Mouse (Mus musculus) kidney, postnatal 0 days (tissue): ENCODE measurements around the gene Rab28. TPM values are rescaled to one million over a fixed set of nuclear protein-coding genes. Genes with fewer than 3 reads are reported as not detected.

Experiments
- ATAC-seq: fragments of 200-750 bp; cut with Nextera tagmentation; replicated peaks from 2 replicates; pipeline ENCODE4 v1.8.0; 2017; ENCODE audit warnings: low read depth, moderate number of reproducible peaks, moderate TSS enrichment, moderate library complexity; ENCODE audit not compliant: low FRiP score
- DNase-seq: peaks from one replicate; pipeline ENCODE4 v3.0.0-alpha.2; 2016; ENCODE audit warnings: low spot score
- H3K27ac ChIP-seq: fragments of 300-500 bp; sonication (generic); 2 replicates; pipeline ENCODE4 v1.5.1; 2014; ENCODE audit warnings: mild to moderate bottlenecking
- H3K27me3 ChIP-seq: fragments of 300-500 bp; sonication (generic); 2 replicates; pipeline ENCODE4 v1.6.1; 2014; ENCODE audit warnings: low read length, mixed read lengths; ENCODE audit not compliant: insufficient read depth
- H3K36me3 ChIP-seq: fragments of 300-500 bp; sonication (generic); 2 replicates; pipeline ENCODE4 v1.6.1; 2014; ENCODE audit warnings: low read length, mixed read lengths; ENCODE audit not compliant: insufficient read depth
- H3K4me1 ChIP-seq: fragments of 300-500 bp; sonication (generic); replicated peaks from 2 replicates; pipeline ENCODE4 v1.6.1; 2014; ENCODE audit warnings: antibody characterized with exemption, low read length, mixed read lengths; ENCODE audit not compliant: insufficient read depth
- H3K4me2 ChIP-seq: fragments of 300-500 bp; sonication (generic); 2 replicates; pipeline ENCODE4 v1.6.1; 2014; ENCODE audit warnings: mild to moderate bottlenecking, low read length, moderate library complexity, mixed read lengths
- H3K4me3 ChIP-seq: fragments of 300-500 bp; sonication (generic); replicated peaks from 2 replicates; pipeline ENCODE4 v1.5.1; 2014; ENCODE audit warnings: low read depth, low read length
- H3K9ac ChIP-seq: fragments of 300-500 bp; sonication (generic); 2 replicates; pipeline ENCODE4 v1.6.1; 2014; ENCODE audit warnings: low read depth, low read length
- H3K9me3 ChIP-seq: fragments of 300-500 bp; sonication (generic); replicated peaks from 2 replicates; pipeline ENCODE4 v1.6.1; 2016; ENCODE audit warnings: low read length, inconsistent platforms, mixed read lengths
- CTCF ChIP-seq: IDR thresholded peaks from 2 replicates; pipeline ENCODE4 v1.5.1; 2016; ENCODE audit warnings: antibody characterized with exemption, low read depth, mild to moderate bottlenecking, moderate library complexity
- WGBS: fragments of 180-500 bp; shearing (Covaris S2); extraction: QIAGEN DNeasy Blood & Tissue Kit; methylation state at CpG from one replicate; pipeline ENCODE4 v1.1.7; 2014; 5-methylcytosine and 5-hydroxymethylcytosine counted together
- polyA plus RNA-seq: library from polyadenylated mRNA; unstranded; fragments of >200 nt; fragmentation: Nextera tagmentation; extraction: Ambion mirVana; gene quantifications from 2 replicates; pipeline ENCODE4 v1.2.1, GENCODE M21; 2015

Rab28 gene
- polyA plus RNA-seq, 1 experiment from 2014 or later = 65.7 TPM

GRCm38 (mm10) chr5:41752721-41753120 lies 44.8 kb upstream of the Rab28 start:
- TF ChIP-seq CTCF = no peak
- no peaks in the 10 kb centered on the region; the same call in 1 of the 2 replicates for H3K9me3 ChIP-seq
- no peaks in the 10 kb centered on the region for H3K36me3 ChIP-seq
- H3K4me1 ChIP-seq = 0 out of 2 replicates have a peak, but pooled peaks cover 2% of the 10 kb centered on the region
- no peak overlapping the region for H3K27ac ChIP-seq
- DNase-seq = no peak
- 18% methylated on average over 4 of the region's 4 CpGs for WGBS
- no peak overlapping the region for H3K9ac ChIP-seq
- H3K4me3 ChIP-seq = no peak overlapping the region
- peaks cover 93% of the 10 kb centered on the region for H3K27me3 ChIP-seq
- no peak overlapping the region for H3K4me2 ChIP-seq
- ATAC-seq = no peak

- TF ChIP-seq CTCF = no peak
- DNase-seq = no peak
- peaks cover 56% of the 10 kb centered on the region for H3K27me3 ChIP-seq
- no peaks in the 10 kb centered on the region for H3K9me3 ChIP-seq
- H3K4me1 ChIP-seq = no peaks in the 10 kb centered on the region
- no peak overlapping the region for H3K9ac ChIP-seq
- no peak; the same call in 1 of the 2 replicates for ATAC-seq
- H3K27ac ChIP-seq = no peak overlapping the region
- H3K4me3 ChIP-seq = no peak overlapping the region
- no peaks in the 10 kb centered on the region for H3K36me3 ChIP-seq
- no peak overlapping the region for H3K4me2 ChIP-seq
- WGBS = 4% methylated on average over 14 of the region's 15 CpGs
Measured at GRCm38 (mm10) chr5:41744898-41745780, 37.2 kb upstream of the Rab28 start.

- H3K27ac ChIP-seq = no peak overlapping the region
- H3K36me3 ChIP-seq = no peaks in the 10 kb centered on the region
- no peak overlapping the region for H3K4me3 ChIP-seq
- 11% methylated on average over 7 of the region's 7 CpGs for WGBS
- ATAC-seq (no peak), DNase-seq (no peak)
- H3K9ac ChIP-seq = no peak overlapping the region
- H3K4me1 ChIP-seq = no peaks in the 10 kb centered on the region
- no peak overlapping the region for H3K4me2 ChIP-seq
- H3K27me3 ChIP-seq = peaks cover 48% of the 10 kb centered on the region
- H3K9me3 ChIP-seq = no peaks in the 10 kb centered on the region
- TF ChIP-seq CTCF = peak; percentile 16; the same call in 1 of the 2 replicates
Measured at GRCm38 (mm10) chr5:41744234-41744633, 36.3 kb upstream of the Rab28 start.

- ATAC-seq (no peak), DNase-seq (no peak)
- H3K36me3 ChIP-seq = no peaks in the 10 kb centered on the region
- no peak for TF ChIP-seq CTCF
- H3K9me3 ChIP-seq = no peaks in the 10 kb centered on the region
- no peak overlapping the region for H3K9ac ChIP-seq
- no peak overlapping the region for H3K4me3 ChIP-seq
- no peaks in the 10 kb centered on the region for H3K4me1 ChIP-seq
- H3K27me3 ChIP-seq = peaks cover 4% of the 10 kb centered on the region
- no peak overlapping the region for H3K27ac ChIP-seq
- 46% methylated on average over 6 of the region's 6 CpGs for WGBS
- no peak overlapping the region for H3K4me2 ChIP-seq
Measured at GRCm38 (mm10) chr5:41738817-41739216, 30.9 kb upstream of the Rab28 start.

GRCm38 (mm10) chr5:41737039-41737438 lies 29.1 kb upstream of the Rab28 start:
- ATAC-seq (no peak), DNase-seq (no peak)
- no peak overlapping the region for H3K4me2 ChIP-seq
- TF ChIP-seq CTCF = no peak
- no peak overlapping the region for H3K27ac ChIP-seq
- H3K9me3 ChIP-seq = no peaks in the 10 kb centered on the region
- H3K9ac ChIP-seq = no peak overlapping the region
- H3K4me3 ChIP-seq = no peak overlapping the region
- H3K27me3 ChIP-seq = peaks cover 2% of the 10 kb centered on the region; the same call in 1 of the 2 replicates
- H3K36me3 ChIP-seq = no peaks in the 10 kb centered on the region
- no peaks in the 10 kb centered on the region for H3K4me1 ChIP-seq
- WGBS = 49% methylated on average over 5 of the region's 5 CpGs

GRCm38 (mm10) chr5:41727017-41727416 lies 19.1 kb upstream of the Rab28 start:
- no peak overlapping the region for H3K4me3 ChIP-seq
- no peak for TF ChIP-seq CTCF
- no peak overlapping the region for H3K9ac ChIP-seq
- no peaks in the 10 kb centered on the region for H3K27me3 ChIP-seq
- DNase-seq (no peak), ATAC-seq (no peak)
- no peak overlapping the region for H3K27ac ChIP-seq
- no peaks in the 10 kb centered on the region for H3K36me3 ChIP-seq
- no peaks in the 10 kb centered on the region for H3K4me1 ChIP-seq
- no peak overlapping the region for H3K4me2 ChIP-seq
- 61% methylated on average over 1 of the region's 1 CpGs for WGBS
- no peaks in the 10 kb centered on the region for H3K9me3 ChIP-seq
